Mouse (Mus musculus) gastrocnemius, postnatal 25 days (tissue): ENCODE data around the gene Twist2. TPM values are rescaled to one million over a fixed set of nuclear protein-coding genes. Genes with fewer than 3 reads are reported as not detected.
A peak's percentile ranks its signal among the peaks of the same experiment; 100 is the strongest.

Source experiments
- DNase-seq: peaks from one replicate; pipeline ENCODE4 v3.0.0; 2022
- long read RNA-seq, 2 experiments: library from polyadenylated mRNA; stranded (forward); transcript quantifications; one replicate each; pipeline ENCODE4 v2.0.0; 2021
- total RNA-seq, 2 experiments: library from RNA; stranded (reverse); gene quantifications; 1 replicate in 1 of 2; 2 replicates in 1 of 2; pipeline ENCODE4 v1.2.3; 2021

Twist2 gene
- 1 to 10 TPM; 1.5 to 1.9 TPM for total RNA-seq
- long read RNA-seq, experiment 1, partial matches to known transcripts = 1 of 2 reads
- long read RNA-seq, experiment 1, other reads (novel, unspliced or antisense) = 0 of 2 reads
- long read RNA-seq, experiment 2, partial matches to known transcripts = 0 of 2 reads
- long read RNA-seq, experiment 2, other reads (novel, unspliced or antisense) = 0 of 2 reads

DNA sequence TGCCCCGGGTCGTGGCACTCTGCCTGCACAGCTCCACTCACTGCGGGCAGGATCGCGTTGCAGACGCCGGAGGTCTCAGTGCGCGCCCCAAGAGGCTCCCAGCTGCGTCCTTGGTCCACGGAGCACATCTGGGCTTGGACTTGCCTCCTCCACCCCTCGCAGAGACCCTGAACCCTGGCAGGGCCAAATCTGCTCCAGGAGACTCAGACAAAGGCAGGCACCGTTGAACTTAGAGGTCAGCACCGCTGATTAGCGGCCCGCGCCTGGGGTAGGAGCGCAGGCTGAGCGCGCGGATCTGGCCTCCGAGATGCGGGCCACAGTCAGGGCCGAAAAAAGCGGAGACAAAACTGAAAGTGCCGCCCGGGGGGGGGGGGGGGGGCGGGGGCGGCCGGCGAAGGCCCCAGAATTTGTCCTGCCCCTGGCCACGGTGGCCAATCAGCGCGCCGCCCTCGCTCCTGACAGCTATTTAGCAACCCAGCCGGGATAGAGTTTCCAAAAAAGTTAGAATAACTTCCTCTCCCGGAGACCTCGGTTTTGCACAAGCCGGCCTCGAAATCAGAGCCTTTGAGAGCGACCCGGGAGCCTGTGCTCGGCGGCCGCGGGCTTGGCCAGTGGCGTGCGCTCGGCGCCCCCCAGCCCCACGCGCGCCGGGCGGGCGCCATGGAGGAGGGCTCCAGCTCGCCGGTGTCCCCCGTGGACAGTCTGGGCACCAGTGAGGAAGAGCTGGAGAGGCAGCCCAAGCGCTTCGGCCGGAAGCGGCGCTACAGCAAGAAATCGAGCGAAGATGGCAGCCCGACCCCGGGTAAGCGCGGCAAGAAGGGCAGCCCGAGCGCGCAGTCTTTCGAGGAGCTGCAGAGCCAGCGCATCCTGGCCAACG is at the start of gene Twist2:
TSS of gene Twist2 (plus strand) at position 495 of the 877 bp plus-strand sequence.
- DNase-seq = peak; percentile 75

DNA sequence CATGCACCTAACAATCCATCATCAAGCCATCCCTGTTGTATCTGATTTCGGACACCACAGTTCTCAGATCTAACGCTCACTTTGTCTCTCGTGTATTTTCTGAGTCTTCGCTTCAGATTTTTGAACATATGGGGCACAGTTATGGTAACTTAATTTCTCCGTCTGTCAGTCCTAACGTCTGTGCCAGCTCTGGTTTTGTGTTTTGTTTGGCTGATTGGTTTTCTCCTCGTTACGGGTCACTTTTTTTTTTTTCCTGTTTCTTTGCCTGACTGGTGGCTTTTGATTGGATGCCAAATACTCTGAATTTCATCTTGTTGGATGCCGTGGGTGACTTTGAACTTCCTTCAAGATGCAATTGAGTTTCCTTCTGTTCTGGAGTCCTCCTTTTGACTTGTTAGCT is 48.3 kb upstream of the Twist2 start:
- no peak for DNase-seq

DNA sequence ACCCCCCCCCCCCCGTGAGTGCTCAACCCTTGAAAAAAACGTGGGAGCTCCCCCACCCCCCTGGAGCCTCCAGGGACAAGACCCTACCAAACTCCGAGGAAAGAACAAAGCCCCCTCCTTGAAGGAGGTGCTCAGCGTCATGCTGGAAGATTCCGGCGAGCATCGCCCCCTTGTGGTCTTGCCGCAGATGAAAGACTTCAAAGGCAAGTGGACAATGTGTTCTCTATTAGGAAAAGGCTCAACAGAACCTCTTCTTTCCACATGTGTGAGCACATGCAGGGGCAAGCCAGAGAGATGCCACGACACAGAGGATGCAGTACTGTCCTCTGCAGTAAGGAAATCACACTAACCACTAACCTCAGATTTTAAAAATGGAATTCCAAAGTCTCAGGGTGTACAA is 46.2 kb upstream of the Twist2 start:
- DNase-seq = peak; percentile 37

DNA sequence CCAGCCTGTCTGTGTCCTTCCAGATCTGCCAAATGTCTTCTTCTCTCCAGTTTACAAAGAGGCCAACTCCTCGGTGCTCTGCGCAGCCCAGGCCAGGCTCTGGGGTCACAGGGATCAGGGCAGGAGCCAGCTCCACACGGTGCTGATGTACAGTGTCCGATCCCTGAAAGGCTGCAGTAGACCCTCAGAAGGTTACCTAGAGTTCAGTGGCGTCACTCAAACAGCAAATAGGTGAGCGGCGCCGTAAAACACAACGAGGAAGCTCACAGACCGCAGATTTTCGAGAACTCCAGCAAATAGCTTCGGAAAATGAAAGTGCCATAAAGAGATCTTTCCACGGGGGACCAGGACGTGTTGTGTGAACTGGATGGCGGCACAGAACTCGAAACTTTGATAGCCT is 44.0 kb upstream of the Twist2 start:
- DNase-seq = no peak

DNA sequence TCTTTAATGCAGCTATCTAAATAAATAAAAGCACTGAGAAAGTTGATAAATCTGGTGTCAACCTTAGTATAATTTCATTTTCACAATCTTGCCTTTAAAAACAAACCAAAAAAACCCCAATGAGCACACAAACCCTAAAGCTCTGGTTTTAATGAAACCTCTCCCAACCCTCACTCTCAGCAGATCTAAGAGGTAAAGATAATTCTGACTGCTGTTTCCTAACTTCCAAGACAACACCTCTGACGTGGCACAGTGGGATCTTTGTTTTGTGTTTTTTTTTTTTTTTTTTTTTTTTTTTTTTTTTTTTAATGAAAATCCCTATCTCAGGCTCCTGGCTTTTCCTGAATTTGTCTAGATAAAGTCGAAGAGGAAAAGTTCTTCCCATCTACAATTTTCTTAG is 43.1 kb upstream of the Twist2 start:
- no peak for DNase-seq

DNA sequence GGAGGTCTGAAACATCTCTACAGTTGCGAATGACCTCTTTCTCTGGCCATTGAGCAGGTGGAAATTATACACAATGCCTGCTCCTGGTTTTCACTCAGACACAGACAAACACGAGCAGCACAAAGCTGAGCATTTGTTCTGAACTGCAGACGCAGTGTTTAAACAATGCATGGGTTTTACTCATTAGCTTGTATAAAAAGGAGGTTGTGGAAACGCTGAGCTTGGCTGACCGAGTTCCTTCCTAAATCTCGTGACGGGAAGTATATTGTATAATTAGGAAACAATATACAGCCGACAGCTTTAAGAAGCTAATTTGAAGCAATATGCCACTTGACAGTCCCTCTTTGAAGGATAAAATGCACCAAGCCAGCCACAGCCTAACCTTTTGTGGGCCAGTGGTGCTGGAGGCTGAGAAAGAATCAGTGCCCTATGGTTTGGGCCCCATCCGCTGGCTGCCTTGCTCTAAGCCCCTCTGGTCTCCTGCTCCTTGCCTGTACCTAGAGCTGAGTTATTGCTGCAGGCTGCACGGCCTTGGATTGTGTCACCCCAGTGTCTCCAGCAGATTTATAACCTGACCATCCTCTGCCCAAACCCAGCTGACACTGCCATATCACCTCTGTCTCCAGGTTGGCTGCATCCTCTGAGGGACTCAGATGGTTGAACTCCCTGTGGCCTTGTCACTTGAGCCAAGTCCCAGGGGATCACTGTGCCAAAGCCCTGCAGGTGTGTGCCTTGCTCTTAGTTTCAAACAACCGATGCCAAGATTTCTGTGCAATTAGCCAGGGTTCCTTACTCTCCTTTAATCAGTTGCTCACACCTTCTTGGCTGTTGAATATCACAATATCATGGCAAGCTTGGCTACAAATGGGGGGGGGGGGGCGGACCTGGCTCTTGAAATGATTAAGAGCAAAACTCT is 42.4 kb upstream of the Twist2 start:
- no peak for DNase-seq

DNA sequence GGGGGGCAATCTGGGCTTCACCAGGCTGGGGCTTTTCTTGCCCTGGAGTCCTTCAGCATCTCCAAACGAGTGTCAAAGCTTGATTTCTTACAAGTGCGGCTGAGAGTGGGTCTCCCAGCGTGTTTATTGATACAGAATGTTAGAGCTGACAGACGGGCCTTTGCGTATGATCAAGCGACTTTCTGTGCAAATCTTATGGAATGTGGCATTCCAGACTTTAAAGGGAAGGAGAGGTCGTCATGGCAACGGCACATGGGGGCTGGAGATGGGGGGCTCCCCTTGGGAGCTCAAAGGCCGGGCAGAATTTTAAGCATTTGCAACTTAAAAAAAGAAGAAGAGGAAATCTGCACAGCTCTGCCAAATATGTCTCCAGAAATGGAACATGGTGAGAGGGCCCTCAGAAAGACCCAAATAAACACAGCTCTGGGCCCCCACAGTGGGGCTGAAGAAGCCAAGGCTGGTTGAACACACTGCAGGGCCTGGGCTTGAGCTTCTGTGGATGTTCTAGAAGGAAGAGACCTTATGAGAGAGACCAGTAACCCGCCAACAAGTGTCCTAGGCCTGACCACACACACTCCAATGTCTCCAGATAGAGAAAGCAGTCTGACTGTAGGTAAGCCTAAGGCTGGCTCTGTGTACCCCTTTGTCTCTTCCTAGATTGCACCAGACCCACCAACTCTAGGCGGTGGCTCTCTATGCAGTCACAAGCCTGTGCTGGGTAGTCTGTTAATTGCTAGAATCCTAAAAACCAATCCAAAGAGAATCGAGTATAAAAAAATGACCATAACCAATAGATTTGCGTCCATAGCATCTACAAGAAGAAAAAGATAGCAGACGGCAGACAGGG is 40.9 kb upstream of the Twist2 start:
- no peak for DNase-seq

DNA sequence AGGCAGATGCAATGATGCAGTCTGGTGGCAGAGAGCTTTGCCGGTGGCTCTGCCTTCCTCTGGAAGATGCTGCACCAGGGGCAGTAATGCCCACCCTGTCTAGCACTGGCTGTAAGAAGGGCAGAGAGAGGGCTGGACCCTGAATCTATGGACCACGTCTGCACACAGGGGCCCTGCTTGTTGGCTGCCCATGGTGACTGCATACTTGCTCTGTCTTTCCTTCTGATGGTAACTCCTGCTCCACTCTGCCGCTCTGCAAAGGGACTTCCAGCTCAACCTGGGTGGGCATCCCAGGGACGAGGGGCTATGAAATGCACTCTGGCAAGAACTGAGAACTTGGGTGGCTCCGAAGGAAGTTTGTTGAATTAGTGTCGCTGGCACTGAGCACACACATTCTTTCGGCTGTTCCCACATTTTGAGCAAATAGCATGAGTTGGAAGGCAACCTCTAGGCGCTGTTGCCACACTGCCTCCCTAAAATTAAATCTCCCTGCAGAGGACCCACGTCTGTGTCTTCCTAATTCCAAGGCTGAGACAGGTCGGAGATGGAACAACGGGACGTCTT is 38.7 kb upstream of the Twist2 start:
- DNase-seq = no peak

DNA sequence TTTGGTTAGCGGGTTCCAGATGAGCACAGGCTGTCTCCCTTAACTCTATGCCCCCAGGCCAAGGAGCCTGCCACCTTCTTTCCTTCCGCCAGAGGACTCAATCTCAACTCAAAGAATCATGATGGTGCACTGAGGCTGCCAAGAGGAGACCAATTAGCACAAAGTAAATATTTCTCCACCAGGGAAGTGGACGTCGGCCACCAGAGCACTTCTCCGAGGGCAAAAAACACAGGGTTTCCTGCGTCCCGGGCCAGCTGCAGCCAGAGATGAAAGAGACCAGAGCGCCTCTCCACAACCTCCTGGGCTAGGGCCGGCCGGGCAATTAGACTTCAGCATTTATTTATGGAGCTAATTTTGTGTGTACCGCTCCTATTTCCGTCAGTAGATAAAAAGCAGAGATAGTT is 31.0 kb upstream of the Twist2 start:
- DNase-seq = no peak

DNA sequence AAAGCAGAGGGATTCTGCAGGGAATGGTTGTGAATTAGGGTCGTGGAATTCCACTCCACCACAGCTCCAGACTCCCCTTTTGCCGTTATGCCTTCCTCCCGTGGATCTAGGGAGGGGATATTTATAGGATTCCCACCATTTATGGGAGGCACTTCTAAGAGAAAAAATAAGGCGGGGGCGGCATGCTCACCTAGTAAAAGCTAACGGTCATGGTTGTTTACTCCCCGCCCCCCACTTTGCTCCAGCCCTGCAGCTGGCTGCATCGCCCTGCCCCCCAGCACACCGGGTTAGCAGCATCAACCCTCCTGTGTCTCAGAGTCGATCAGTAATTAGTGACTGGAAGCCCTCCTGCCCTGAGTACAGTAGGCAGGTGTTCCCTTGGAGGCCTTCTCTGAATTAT is 30.6 kb upstream of the Twist2 start:
- DNase-seq = no peak

DNA sequence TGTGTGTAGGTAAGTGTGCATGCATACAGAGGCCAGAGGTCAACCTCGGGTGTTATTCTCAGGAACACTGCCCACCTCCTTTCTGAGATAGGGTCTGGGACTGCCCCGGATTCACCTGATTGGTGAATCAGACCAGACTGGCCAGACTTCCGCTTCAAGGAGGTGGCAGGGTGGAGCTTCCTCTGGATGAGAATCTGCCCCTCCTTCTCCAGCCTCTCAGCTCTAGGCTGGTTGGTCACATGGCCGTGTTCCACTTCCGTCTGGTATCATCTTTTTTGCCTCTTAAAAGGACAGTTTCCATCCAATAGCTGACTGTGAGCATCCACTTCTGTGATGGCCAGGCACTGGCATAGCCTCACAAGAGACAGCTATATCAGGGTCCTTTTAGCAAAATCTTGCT is 24.3 kb upstream of the Twist2 start:
- no peak for DNase-seq

DNA sequence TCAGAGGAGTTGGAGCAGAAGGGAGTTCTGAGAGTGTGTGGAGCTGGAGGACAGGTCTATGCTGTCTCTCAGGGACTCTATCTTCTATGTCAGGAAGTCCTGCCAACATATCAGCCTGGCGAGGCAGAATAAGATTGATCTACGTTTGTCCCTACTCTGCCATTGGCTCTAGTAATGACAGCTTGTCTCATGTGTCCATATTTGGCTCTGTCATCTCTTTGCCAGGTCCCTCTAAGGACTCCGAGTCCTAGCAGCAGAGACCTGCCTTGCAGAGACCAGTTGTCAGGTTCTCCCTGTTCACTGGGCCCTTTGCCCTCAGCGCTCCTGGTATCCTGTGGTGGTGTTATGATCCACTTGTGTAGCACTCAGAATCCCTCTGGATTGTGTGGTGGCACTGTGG is 21.4 kb upstream of the Twist2 start:
- peak; percentile 50 for DNase-seq

DNA sequence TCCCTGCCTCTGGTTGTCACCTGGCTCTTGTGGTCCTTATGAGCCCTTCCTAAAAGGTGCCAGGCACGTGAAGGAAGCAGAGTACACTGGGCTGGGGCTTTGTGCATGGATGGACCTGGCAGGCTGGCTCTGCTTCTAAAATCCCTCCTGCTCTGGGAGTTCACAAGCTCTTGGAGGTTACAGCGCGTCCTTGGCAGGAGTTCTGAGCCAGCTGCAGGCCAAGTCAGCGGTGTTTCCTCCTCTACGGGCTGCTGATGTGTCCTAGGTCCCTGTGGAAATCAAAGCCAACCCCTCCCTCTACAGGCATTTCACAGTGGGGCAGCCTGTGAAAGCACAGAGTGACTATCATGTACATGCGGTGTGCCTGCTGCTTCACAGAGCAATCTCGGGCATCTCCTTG is 20.1 kb upstream of the Twist2 start:
- peak; percentile 87 for DNase-seq

DNA sequence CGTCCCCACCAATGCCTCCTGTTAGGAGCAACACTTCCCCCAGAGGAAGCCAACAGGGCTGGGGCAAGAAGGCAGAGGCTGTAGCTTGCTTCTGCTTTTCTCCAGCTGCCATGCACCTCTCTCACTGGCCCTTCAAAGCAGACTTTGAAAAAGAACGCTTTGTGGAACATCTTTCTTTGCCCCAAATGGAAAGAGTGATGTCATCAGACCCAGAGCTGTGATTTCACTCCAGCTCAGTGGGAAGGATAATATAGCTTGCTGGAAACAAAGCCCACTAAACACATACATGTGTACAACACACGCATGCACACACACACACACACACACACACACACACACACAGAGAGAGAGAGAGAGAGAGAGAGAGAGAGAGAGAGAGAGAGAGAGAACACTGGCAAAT is 17.1 kb upstream of the Twist2 start:
- no peak for DNase-seq

DNA sequence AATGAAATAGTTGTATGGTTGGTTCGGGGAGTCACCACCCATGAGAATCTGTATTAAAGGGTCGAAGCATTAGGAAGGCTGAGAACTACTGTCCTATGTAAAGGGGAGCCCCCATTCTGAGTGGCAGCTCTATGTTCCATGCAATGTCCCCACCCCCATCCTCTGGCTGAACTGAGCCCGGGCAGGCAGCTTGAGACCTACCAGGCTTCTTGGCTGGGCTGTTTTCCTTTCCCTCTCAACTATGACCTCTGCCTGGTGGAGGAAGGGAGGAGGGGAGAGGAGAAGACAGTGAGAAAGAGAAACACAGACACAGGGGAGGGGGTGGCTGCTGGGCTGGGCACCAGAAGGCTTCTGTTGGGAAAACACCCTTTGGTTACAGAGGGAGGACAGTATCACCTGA is 1.9 kb upstream of the Twist2 start:
- DNase-seq = no peak

DNA sequence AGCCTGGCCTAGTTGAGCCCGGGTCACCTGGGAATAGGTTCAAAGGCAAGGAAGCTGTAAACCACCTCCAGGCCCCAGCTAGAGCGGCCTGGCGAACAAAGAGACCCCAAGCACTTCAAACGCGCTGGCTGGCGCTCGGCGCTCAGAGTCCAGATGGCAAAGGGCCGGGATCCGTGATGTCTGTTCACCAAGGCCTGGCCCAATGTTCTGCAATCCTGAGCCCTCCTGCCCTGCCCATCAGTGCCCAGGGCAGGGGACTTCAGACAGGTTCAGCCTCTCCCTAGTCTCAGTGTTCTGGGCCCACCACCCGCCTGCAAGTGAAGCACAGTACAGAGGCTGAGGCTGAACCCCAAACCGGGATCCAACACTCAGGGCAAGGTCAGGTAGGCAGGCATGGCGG is 913 bp upstream of the Twist2 start:
- no peak for DNase-seq

DNA sequence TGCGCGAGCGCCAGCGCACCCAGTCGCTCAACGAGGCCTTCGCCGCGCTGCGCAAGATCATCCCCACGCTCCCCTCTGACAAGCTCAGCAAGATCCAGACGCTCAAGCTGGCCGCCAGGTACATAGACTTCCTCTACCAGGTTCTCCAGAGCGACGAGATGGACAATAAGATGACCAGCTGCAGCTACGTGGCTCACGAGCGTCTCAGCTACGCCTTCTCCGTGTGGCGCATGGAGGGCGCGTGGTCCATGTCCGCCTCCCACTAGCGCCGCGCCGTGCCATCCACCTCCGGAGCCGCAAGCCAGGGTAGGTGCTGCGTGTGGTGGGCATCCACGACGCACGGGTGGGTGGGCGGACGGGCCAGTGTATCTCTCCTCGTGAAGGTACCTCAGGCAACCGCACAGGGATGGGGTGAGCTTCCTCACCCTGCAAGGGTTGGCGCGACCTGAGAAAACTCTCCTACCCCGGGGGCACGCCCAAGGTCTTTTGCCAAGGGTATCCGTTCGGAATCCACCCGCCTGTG is 644 bp downstream of the Twist2 start:
- no peak for DNase-seq

DNA sequence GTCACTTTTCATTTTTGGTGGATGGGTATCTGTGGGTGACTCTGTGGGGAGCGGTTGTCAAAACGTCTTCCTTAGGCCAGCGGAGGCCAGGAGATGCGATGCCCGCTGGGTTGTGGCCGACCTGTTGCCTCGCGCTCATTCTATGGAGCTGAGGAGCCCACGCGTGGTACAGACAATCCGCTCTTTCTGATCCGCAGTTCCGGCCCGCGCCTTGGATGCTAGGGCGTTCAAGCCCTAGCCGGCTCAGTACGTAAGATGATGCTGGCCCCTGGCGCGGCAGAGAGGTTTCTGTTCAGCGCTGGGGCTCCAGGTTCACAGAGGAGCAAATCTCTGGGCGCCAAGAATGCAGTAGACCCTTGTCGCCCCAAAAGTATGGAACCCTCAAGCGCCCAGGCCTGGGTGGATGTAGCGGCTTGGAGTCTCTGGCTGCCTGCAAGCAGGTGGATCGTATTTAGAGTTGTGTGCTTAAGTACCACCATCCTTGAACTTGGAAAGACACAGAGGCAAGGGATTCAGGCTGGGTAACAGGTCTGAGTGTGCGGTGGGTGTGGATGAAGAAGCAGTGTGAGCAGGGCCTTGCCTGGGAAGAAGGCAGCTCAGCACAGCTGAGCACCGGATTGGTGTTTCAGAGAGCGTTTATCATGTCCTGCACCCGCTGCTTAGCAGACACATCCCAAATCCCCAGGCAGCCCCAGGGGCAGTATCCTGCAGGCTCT is 1.3 kb downstream of the Twist2 start:
- DNase-seq = no peak

DNA sequence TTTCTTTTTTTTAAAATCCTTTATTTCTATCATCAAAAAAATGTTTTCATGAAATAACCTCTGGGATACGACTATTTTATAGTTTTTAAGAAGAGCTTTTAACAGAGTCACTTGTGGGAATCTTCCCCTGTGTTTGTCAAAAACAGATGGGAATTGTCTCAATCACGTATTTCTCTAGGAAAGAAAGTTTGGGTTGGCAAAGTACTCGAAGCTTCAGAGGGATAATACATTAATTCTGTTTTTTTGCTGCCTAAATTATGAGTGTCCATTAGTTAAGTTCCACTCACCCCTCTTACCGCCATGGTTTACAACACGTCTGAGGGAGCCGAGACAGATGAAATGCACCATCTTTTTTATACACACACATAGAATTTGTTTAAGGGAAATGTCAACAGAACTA is 2.2 kb downstream of the Twist2 start:
- DNase-seq = no peak

DNA sequence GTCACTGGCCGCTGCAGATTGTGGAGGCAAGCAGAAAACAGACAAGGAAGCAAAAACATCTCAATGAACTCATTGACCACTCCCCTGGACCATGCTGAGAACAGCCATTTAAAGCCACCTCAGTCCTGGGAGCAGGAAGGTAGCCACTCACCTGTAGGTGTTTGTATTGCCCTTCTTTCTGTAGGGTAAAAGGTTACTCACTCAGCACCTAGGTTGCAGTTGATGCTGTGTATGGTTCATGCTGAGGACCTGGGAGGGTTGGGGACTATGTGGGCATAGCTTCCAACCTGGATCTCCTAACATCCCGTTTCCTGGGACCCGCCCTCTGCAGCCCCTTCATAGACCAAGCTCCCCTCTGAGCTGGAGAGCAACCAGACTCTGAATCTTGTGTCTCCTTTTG is 14.8 kb downstream of the Twist2 start:
- no peak for DNase-seq

DNA sequence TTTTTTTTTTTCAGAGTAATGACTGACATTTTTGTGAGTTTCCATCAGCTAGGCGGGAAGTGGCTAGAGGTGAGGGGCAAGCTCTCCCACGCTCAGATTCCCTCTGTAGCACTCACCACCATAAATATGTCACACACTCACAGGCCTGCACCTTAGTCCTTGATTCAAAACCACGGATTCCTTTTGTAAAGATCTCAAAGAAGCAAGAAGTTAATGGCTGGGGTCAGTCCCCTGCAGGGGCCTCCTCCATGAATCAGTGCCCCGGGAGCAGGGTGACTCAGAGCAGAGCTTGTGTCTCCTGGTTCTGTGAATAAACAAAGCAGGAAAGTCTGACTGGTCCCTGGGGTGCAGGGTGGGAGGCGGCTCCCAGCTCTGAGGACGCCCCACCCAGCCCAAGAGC is 15.3 kb downstream of the Twist2 start:
- DNase-seq = peak; percentile 38
